Mouse (Mus musculus) thymus, adult 2 months (tissue): ENCODE results near the gene Rtp3.

Source experiments
- CTCF ChIP-seq: fragments of 200-500 bp; IDR thresholded peaks from 2 replicates; pipeline ENCODE4 v1.5.1; 2012; ENCODE audit warnings: mild to moderate bottlenecking, control low read depth, low read length, moderate library complexity, borderline replicate concordance; ENCODE audit not compliant: control insufficient read depth, poor library complexity, insufficient read depth; ENCODE audit errors: extremely low read depth
- POLR2A ChIP-seq: fragments of 200-500 bp; IDR thresholded peaks from 2 replicates; pipeline ENCODE4 v1.6.1; 2012; ENCODE audit warnings: mild to moderate bottlenecking, low read length, control low read depth, moderate library complexity; ENCODE audit not compliant: control insufficient read depth, poor library complexity, insufficient read depth; ENCODE audit errors: extremely low read depth

GRCm38 (mm10) chr9:110946548-110947044 is 43.8 kb downstream of the Rtp3 start:
- TF ChIP-seq CTCF (no peak), POLR2A (no peak)
